Mouse (Mus musculus) heart, postnatal 10 days (tissue): ENCODE data around the gene 6030445D17Rik. TPM values are rescaled to one million over a fixed set of nuclear protein-coding genes. Genes with fewer than 3 reads are reported as not detected.

Source experiments
- DNase-seq, 2 experiments: peaks; one replicate each; pipeline ENCODE4 v3.0.0; 2021
- intact Hi-C: fragments of 180-260 bp; cut with DNase I; formaldehyde crosslinking; loops from one replicate; pipeline ENCODE4 v1.15.1; 2025
- total RNA-seq, 2 experiments: library from RNA; stranded (reverse); gene quantifications; 2 replicates each; pipeline ENCODE4 v1.2.3; 2021

The 6030445D17Rik gene
- under 1 TPM; 0.55 to 0.62 TPM for total RNA-seq

- DNase-seq = peak; percentile 90
- intact Hi-C loops = no loop called here
These were observed at the start of gene 6030445D17Rik for GRCm38 (mm10) chr4:136462086-136462838. 6030445D17Rik (plus strand) TSS chr4:136462250.

- intact Hi-C loops = no loop called here
- no peak for DNase-seq
These were observed 46.6 kb upstream of the 6030445D17Rik start for GRCm38 (mm10) chr4:136415477-136415876.

GRCm38 (mm10) chr4:136418962-136419361 lies 43.1 kb upstream of the 6030445D17Rik start:
- intact Hi-C loops = no loop called here
- no peak for DNase-seq

GRCm38 (mm10) chr4:136419386-136419785 lies 42.7 kb upstream of the 6030445D17Rik start:
- no peak for DNase-seq
- intact Hi-C loops = no loop called here

- intact Hi-C loops = no loop called here
- no peak for DNase-seq
These were observed 38.8 kb upstream of the 6030445D17Rik start, which contains the start of gene Htr1d for GRCm38 (mm10) chr4:136423224-136423623. Htr1d (plus strand) TSS chr4:136423524.

- intact Hi-C loops = no loop called here
- peak; percentile 4 to 12 for DNase-seq
These were observed 37.7 kb upstream of the 6030445D17Rik start for GRCm38 (mm10) chr4:136424120-136424999.

- DNase-seq = peak in 1 of 2 experiments; percentile 15
These were observed 37.1 kb upstream of the 6030445D17Rik start for GRCm38 (mm10) chr4:136425000-136425288.

GRCm38 (mm10) chr4:136430609-136431375 lies 31.3 kb upstream of the 6030445D17Rik start:
- peak; percentile 37 to 38 for DNase-seq
- intact Hi-C loops = loop anchor here (5.0 kb wide), 1 partner anchor 192 kb away; the partner anchor contains the start of gene Lactbl1

More at GRCm38 (mm10) chr4:136425000-136425288, 37.1 kb upstream of the 6030445D17Rik start:
- intact Hi-C loops = no loop called here

- intact Hi-C loops = loop anchor here (5.0 kb wide), 1 partner anchor 191 kb away; the partner anchor contains the start of gene Lactbl1
- peak; percentile 62 to 80 for DNase-seq
These were observed 30.7 kb upstream of the 6030445D17Rik start for GRCm38 (mm10) chr4:136431376-136431693.

GRCm38 (mm10) chr4:136434029-136434428 lies 28.0 kb upstream of the 6030445D17Rik start:
- intact Hi-C loops = loop anchor here (5.0 kb wide), 1 partner anchor 188 kb away; the partner anchor contains the start of gene Lactbl1

GRCm38 (mm10) chr4:136439106-136439505 lies 22.9 kb upstream of the 6030445D17Rik start:
- intact Hi-C loops = no loop called here
- no peak for DNase-seq

More at GRCm38 (mm10) chr4:136434029-136434428, 28.0 kb upstream of the 6030445D17Rik start:
- no peak for DNase-seq

GRCm38 (mm10) chr4:136441354-136442043 lies 20.6 kb upstream of the 6030445D17Rik start:
- DNase-seq = peak in 1 of 2 experiments; percentile 25
- intact Hi-C loops = no loop called here

GRCm38 (mm10) chr4:136444561-136444960 lies 17.5 kb upstream of the 6030445D17Rik start:
- DNase-seq = no peak
- intact Hi-C loops = no loop called here

GRCm38 (mm10) chr4:136449795-136450194 lies 12.3 kb upstream of the 6030445D17Rik start:
- intact Hi-C loops = loop anchor here (5.0 kb wide), 2 partner anchors 82 to 153 kb away; partner anchors contain the start of gene Kdm1a
- no peak for DNase-seq

- intact Hi-C loops = loop anchor here (5.0 kb wide), 2 partner anchors 83 to 152 kb away; partner anchors contain the start of gene Kdm1a
- DNase-seq = no peak
These were observed 11.8 kb upstream of the 6030445D17Rik start for GRCm38 (mm10) chr4:136450271-136450670.

GRCm38 (mm10) chr4:136451564-136451963 lies 10.5 kb upstream of the 6030445D17Rik start:
- DNase-seq = no peak
- intact Hi-C loops = loop anchor here (5.0 kb wide), 2 partner anchors 84 to 151 kb away; partner anchors contain the start of gene Kdm1a

GRCm38 (mm10) chr4:136452286-136452685 lies 9.8 kb upstream of the 6030445D17Rik start:
- no peak for DNase-seq
- intact Hi-C loops = loop anchor here (5.0 kb wide), 2 partner anchors 85 to 150 kb away; partner anchors contain the start of gene Kdm1a

GRCm38 (mm10) chr4:136452792-136453191 lies 9.3 kb upstream of the 6030445D17Rik start:
- DNase-seq = no peak
- intact Hi-C loops = loop anchor here (5.0 kb wide), 2 partner anchors 85 to 150 kb away; partner anchors contain the start of gene Kdm1a

GRCm38 (mm10) chr4:136454850-136455260 lies 7.2 kb upstream of the 6030445D17Rik start:
- DNase-seq = peak; percentile 89 to 93
- intact Hi-C loops = loop anchor here (1.0 to 5.0 kb wide), 4 partner anchors 71 to 167 kb away; partner anchors contain the start of genes Kdm1a and Lactbl1
